Mouse (Mus musculus) liver, embryonic 14.5 days (tissue): ENCODE results near the gene Gm28043. TPM values are rescaled to one million over a fixed set of nuclear protein-coding genes. Genes with fewer than 3 reads are reported as not detected.

Experiments
- ATAC-seq: fragments of 200-750 bp; cut with Nextera tagmentation; 2 replicates; pipeline ENCODE4 v1.8.0; 2017; ENCODE audit warnings: moderate number of reproducible peaks, mild to moderate bottlenecking, moderate library complexity; ENCODE audit not compliant: insufficient read depth
- DNase-seq, 3 experiments: peaks; one replicate each; pipeline ENCODE4 v3.0.0-alpha.2; 2012 to 2013; ENCODE audit warnings: low read depth in 3 of 3, low spot score in 3 of 3
- H3K27ac ChIP-seq: fragments of 300-500 bp; sonication (generic); 2 replicates; pipeline ENCODE4 v1.5.1; 2014; ENCODE audit warnings: moderate library complexity, mild to moderate bottlenecking, control low read depth, inconsistent platforms
- H3K27me3 ChIP-seq: fragments of 300-500 bp; sonication (generic); 2 replicates; pipeline ENCODE4 v1.6.1; 2014; ENCODE audit warnings: mild to moderate bottlenecking, low read length, moderate library complexity; ENCODE audit not compliant: control insufficient read depth, insufficient read depth
- H3K36me3 ChIP-seq: fragments of 300-500 bp; sonication (generic); replicated peaks from 2 replicates; pipeline ENCODE4 v1.6.1; 2014; ENCODE audit warnings: low read depth; ENCODE audit not compliant: control insufficient read depth, insufficient read depth
- H3K4me1 ChIP-seq, 2 experiments: fragments of 200-500 bp in 1 of 2; fragments of 300-500 bp in 1 of 2; sonication (generic) in 1 of 2; replicated peaks; 2 replicates each; pipeline ENCODE4 v1.6.1; 2012 to 2014; ENCODE audit warnings: antibody characterized with exemption in 1 of 2, inconsistent platforms in 1 of 2, low read length in 1 of 2; ENCODE audit not compliant: control insufficient read depth in 2 of 2, insufficient read depth in 2 of 2
- H3K4me2 ChIP-seq: fragments of 300-500 bp; sonication (generic); 2 replicates; pipeline ENCODE4 v1.6.1; 2014; ENCODE audit warnings: low read depth, mild to moderate bottlenecking, control low read depth, moderate library complexity
- H3K4me3 ChIP-seq, 2 experiments: fragments of 200-500 bp in 1 of 2; fragments of 300-500 bp in 1 of 2; sonication (generic) in 1 of 2; 2 replicates each; pipeline ENCODE4 v1.5.1; 2012 to 2014; ENCODE audit warnings: low read depth in 2 of 2, low read length in 2 of 2, mild to moderate bottlenecking in 2 of 2, control low read depth in 1 of 2, inconsistent platforms in 1 of 2, moderate library complexity in 1 of 2; ENCODE audit not compliant: insufficient read depth in 1 of 2
- H3K9ac ChIP-seq: fragments of 300-500 bp; sonication (generic); replicated peaks from 2 replicates; pipeline ENCODE4 v1.6.1; 2014; ENCODE audit warnings: mild to moderate bottlenecking, control low read depth, moderate library complexity
- H3K9me3 ChIP-seq: fragments of 300-500 bp; sonication (generic); 2 replicates; pipeline ENCODE4 v1.6.1; 2016; ENCODE audit warnings: low read length, mixed read lengths; ENCODE audit not compliant: control insufficient read depth
- CTCF ChIP-seq: IDR thresholded peaks from 2 replicates; pipeline ENCODE4 v1.5.1; 2016; ENCODE audit warnings: antibody characterized with exemption, low read depth, control low read depth
- EP300 ChIP-seq: IDR thresholded peaks from 2 replicates; pipeline ENCODE4 v1.6.1; 2016; ENCODE audit warnings: antibody characterized with exemption, low read depth
- WGBS: fragments of 180-500 bp; shearing (Covaris S2); extraction: QIAGEN DNeasy Blood & Tissue Kit; methylation state at CpG from one replicate; pipeline ENCODE4 v1.1.7; 2014; ENCODE audit not compliant: insufficient replicate concordance; 5-methylcytosine and 5-hydroxymethylcytosine counted together
- polyA plus RNA-seq, 2 experiments: library from polyadenylated mRNA; depleted of rRNA in 1 of 2; stranded (reverse) in 1 of 2; unstranded in 1 of 2; fragments of >200 nt; fragmentation: Nextera tagmentation in 1 of 2; extraction: Ambion mirVana in 1 of 2; gene quantifications; 2 replicates each; pipeline versions ENCODE4 v1.2.1 to v1.2.3; 2012 to 2014

Gene Gm28043
- polyA plus RNA-seq, 2 experiments, result 0.38 to 1.4 TPM

DNA sequence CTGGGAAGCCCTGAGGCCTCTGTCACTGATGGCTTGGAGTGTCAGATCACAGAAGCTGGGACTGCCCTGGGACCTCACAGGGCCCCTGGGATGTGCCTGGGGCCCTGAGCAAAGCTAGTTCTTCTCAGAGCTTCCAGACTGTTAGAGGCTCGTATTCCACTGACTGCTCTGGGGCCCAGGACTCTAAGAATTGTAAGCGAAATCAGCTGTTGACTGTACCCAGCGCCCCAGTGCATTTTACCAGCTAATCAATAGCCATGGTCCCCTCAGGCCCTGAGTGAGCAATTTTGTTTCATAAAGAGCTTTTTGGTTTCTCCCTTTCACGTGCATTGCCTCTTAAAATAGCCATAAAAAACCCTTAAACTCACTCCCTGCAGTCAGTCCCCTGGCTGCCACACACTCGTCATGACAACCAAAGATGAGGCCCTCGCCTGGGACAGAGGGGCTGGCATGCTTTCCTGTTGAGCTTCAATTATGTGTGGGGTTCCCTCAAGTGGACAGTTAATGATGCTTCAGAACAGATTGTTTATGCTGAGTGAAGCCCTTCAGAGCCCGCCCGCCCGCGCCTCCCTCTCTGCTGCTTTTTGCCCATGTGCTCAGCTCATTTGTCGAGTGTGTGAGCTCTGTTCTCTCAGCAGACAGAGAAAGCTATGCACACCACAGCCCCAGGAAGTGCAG, 25.3 kb upstream of the Gm28043 start:
- Histone ChIP-seq H3K36me3 (no peaks in the 10 kb centered on the region), H3K4me2 (no peak overlapping the region), H3K4me1 (peaks cover 0 to 2% of the 10 kb centered on the region in 2 experiments; a peak in 1 of 4 replicates), H3K27ac (no peak overlapping the region), H3K9ac (no peak overlapping the region), H3K27me3 (no peaks in the 10 kb centered on the region), H3K4me3 (no peak overlapping the region), H3K9me3 (no peaks in the 10 kb centered on the region)
- DNase-seq (no peak), ATAC-seq (no peak)
- TF ChIP-seq EP300, result no peak
- no peak for TF ChIP-seq CTCF
- WGBS, result 73% methylated on average over 11 of the region's 11 CpGs

DNA sequence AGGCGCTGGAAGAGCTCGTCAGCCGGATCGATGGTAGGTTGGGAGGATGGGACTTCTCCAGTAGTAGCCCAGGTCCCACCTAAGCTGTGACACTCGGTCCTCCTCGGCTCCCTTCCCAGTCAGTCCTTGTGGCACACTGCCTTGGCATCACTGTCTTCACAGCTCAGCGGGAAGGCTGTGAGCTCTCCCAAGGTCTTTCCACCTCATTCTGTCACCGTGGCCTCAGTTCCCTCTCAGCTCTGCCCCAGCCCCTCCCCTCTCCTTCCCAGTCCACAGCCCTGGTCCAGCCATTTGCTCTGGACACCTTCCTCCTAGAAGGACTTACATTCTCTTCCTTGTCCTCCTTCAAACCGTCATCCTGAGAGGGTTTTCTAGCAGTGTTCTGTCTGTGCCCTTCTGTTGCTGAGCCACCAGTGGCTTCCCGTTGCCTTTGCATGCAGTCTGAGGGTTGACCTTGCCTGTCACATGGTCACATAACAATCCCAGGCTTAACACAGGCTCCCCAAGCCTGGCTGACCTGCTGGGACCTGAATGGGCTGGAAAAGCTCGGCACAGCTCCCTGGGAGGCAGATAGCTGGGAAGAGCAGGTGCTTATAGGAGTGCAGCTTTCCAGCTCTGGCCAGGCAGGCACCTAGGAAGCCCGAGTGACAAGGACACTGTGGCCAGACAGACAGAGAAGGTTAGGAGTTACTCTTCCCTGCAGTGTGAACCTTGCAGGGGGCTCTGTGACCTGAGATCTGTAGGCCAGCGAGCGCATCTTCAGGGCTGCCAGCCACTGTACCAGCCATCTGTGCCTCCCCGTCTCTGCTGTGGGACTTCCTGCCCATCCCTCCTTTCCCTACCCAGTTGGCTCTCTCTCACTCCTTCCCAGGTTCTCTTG, 18.5 kb upstream of the Gm28043 start:
- DNase-seq, result no peak

GRCm38 (mm10) chr17:29596771-29597132, 17.9 kb upstream of the Gm28043 start:
- Histone ChIP-seq H3K4me3 (no peak overlapping the region), H3K4me1 (no peaks in the 10 kb centered on the region), H3K9ac (no peak overlapping the region), H3K9me3 (no peaks in the 10 kb centered on the region), H3K27me3 (no peaks in the 10 kb centered on the region), H3K27ac (no peak overlapping the region), H3K36me3 (no peaks in the 10 kb centered on the region; the same call in 1 of the 2 replicates), H3K4me2 (no peak overlapping the region)
- ATAC-seq (no peak), DNase-seq (no peak)
- no peak for TF ChIP-seq EP300
- no peak for TF ChIP-seq CTCF
- 84% methylated on average over 13 of the region's 13 CpGs for WGBS

More for the DNA sequence above, 18.5 kb upstream of the Gm28043 start:
- no peak overlapping the region for H3K9ac ChIP-seq
- no peaks in the 10 kb centered on the region for H3K9me3 ChIP-seq
- no peaks in the 10 kb centered on the region for H3K27me3 ChIP-seq
- H3K4me1 ChIP-seq, result no peaks in the 10 kb centered on the region
- TF ChIP-seq EP300 (no peak), CTCF (no peak)
- 79% methylated on average over 15 of the region's 15 CpGs for WGBS
- H3K36me3 ChIP-seq, result no peaks in the 10 kb centered on the region; the same call in 1 of the 2 replicates
- no peak overlapping the region for H3K4me2 ChIP-seq
- H3K4me3 ChIP-seq, result no peak overlapping the region
- no peak for ATAC-seq
- H3K27ac ChIP-seq, result no peak overlapping the region

DNA sequence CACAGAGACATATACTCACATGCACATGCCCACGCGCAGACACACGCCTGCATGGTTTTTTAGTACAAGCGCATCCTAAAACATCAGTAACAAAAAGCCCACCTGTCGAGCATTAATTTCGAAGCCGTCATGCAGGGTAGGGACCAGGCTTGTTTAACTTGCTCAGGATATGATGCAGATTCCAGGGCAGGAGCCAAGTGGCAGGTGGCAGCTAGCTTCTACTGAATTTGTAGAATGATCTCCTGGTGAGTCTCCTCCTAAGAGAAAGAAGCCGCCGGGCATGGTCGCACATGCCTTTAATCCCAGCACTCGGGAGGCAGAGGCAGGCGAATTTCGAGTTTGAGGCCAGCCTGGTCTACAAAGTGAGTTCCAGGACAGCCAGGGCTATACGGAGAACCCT, 15.6 kb upstream of the Gm28043 start:
- TF ChIP-seq CTCF (no peak), EP300 (no peak)
- H3K27ac ChIP-seq, result no peak overlapping the region
- no peaks in the 10 kb centered on the region for H3K27me3 ChIP-seq
- ATAC-seq, result no peak
- no peak overlapping the region for H3K4me2 ChIP-seq
- no peak overlapping the region for H3K9ac ChIP-seq
- 86% methylated on average over 14 of the region's 14 CpGs for WGBS
- no peaks in the 10 kb centered on the region for H3K4me1 ChIP-seq
- no peak overlapping the region for H3K4me3 ChIP-seq
- H3K36me3 ChIP-seq, result no peaks in the 10 kb centered on the region; the same call in 1 of the 2 replicates
- DNase-seq, result no peak
- H3K9me3 ChIP-seq, result no peaks in the 10 kb centered on the region

GRCm38 (mm10) chr17:29599537-29599936, 15.1 kb upstream of the Gm28043 start:
- TF ChIP-seq EP300 (no peak), CTCF (no peak)
- Histone ChIP-seq H3K27ac (no peak overlapping the region), H3K27me3 (no peaks in the 10 kb centered on the region), H3K4me2 (no peak overlapping the region), H3K4me3 (no peak overlapping the region), H3K9me3 (no peaks in the 10 kb centered on the region), H3K4me1 (no peaks in the 10 kb centered on the region), H3K36me3 (no peaks in the 10 kb centered on the region; the same call in 1 of the 2 replicates), H3K9ac (no peak overlapping the region)
- DNase-seq, result no peak
- no peak for ATAC-seq
- WGBS, result 86% methylated on average over 8 of the region's 8 CpGs
